Mouse (Mus musculus) embryonic facial prominence, embryonic 10.5 days (tissue): ENCODE measurements around the gene Ccdc137. TPM values are rescaled to one million over a fixed set of nuclear protein-coding genes. Genes with fewer than 3 reads are reported as not detected.

Experiments
- DNase-seq: peaks from one replicate; pipeline ENCODE4 v3.0.0-alpha.2; 2017; ENCODE audit warnings: low spot score
- H3K27ac ChIP-seq: fragments of 300-500 bp; sonication (generic); replicated peaks from 2 replicates; pipeline ENCODE4 v1.5.1; 2016; ENCODE audit warnings: mild to moderate bottlenecking
- H3K27me3 ChIP-seq: fragments of 300-500 bp; sonication (generic); replicated peaks from 2 replicates; pipeline ENCODE4 v1.6.1; 2016; ENCODE audit warnings: low read depth, mild to moderate bottlenecking; ENCODE audit not compliant: poor library complexity, severe bottlenecking
- H3K36me3 ChIP-seq: fragments of 300-500 bp; sonication (generic); replicated peaks from 2 replicates; pipeline ENCODE4 v1.6.1; 2016; ENCODE audit warnings: mild to moderate bottlenecking, moderate library complexity
- H3K4me1 ChIP-seq: fragments of 300-500 bp; sonication (generic); 2 replicates; pipeline ENCODE4 v1.6.1; 2016
- H3K4me3 ChIP-seq: fragments of 300-500 bp; sonication (generic); 2 replicates; pipeline ENCODE4 v1.5.1; 2016; ENCODE audit warnings: mild to moderate bottlenecking, moderate library complexity
- H3K9me3 ChIP-seq: fragments of 300-500 bp; sonication (generic); 2 replicates; pipeline ENCODE4 v1.6.1; 2016; ENCODE audit warnings: mild to moderate bottlenecking
- WGBS: fragments of 180-500 bp; shearing (Covaris S2); methylation state at CpG from one replicate; pipeline ENCODE4 v1.1.7; 2016; 5-methylcytosine and 5-hydroxymethylcytosine counted together
- polyA plus RNA-seq: library from polyadenylated mRNA; unstranded; fragments of >200 nt; fragmentation: Nextera tagmentation; extraction: Ambion mirVana; gene quantifications from 2 replicates; pipeline ENCODE4 v1.2.1, GENCODE M21; 2016

Gene Ccdc137
- polyA plus RNA-seq, 1 experiment from 2014 or later: 50.7 TPM

GRCm38 (mm10) chr11:120444106-120444505 lies 13.8 kb upstream of the Ccdc137 start:
- no peaks in the 10 kb centered on the region; the same call in 1 of the 2 replicates for H3K27me3 ChIP-seq
- no peaks in the 10 kb centered on the region for H3K9me3 ChIP-seq
- H3K4me1 ChIP-seq: peaks cover 17% of the 10 kb centered on the region
- no peak overlapping the region for H3K27ac ChIP-seq
- no peak overlapping the region; the same call in 1 of the 2 replicates for H3K4me3 ChIP-seq
- DNase-seq: no peak
- WGBS: 64% methylated on average over 6 of the region's 6 CpGs
- H3K36me3 ChIP-seq: no peaks in the 10 kb centered on the region

- no peak overlapping the region for H3K4me3 ChIP-seq
- 85% methylated on average over 3 of the region's 3 CpGs for WGBS
- no peak for DNase-seq
- no peaks in the 10 kb centered on the region for H3K9me3 ChIP-seq
- H3K27me3 ChIP-seq: no peaks in the 10 kb centered on the region; the same call in 1 of the 2 replicates
- H3K27ac ChIP-seq: no peak overlapping the region
- no peaks in the 10 kb centered on the region for H3K36me3 ChIP-seq
- peaks cover 17% of the 10 kb centered on the region for H3K4me1 ChIP-seq
Measured at GRCm38 (mm10) chr11:120445475-120445874, 12.4 kb upstream of the Ccdc137 start.

- Histone ChIP-seq H3K9me3 (no peaks in the 10 kb centered on the region), H3K36me3 (no peaks in the 10 kb centered on the region), H3K4me3 (no peak overlapping the region), H3K27me3 (no peaks in the 10 kb centered on the region; the same call in 1 of the 2 replicates), H3K27ac (no peak overlapping the region), H3K4me1 (peaks cover 17% of the 10 kb centered on the region)
- 78% methylated on average over 7 of the region's 7 CpGs for WGBS
- DNase-seq: no peak
Measured at GRCm38 (mm10) chr11:120447179-120447578, 10.7 kb upstream of the Ccdc137 start.

GRCm38 (mm10) chr11:120452246-120452645 lies 5.7 kb upstream of the Ccdc137 start:
- Histone ChIP-seq H3K9me3 (no peaks in the 10 kb centered on the region), H3K27ac (no peak overlapping the region), H3K27me3 (no peaks in the 10 kb centered on the region), H3K4me1 (peaks cover 18% of the 10 kb centered on the region), H3K4me3 (no peak overlapping the region), H3K36me3 (peaks cover 9% of the 10 kb centered on the region; the same call in 1 of the 2 replicates)
- 68% methylated on average over 3 of the region's 3 CpGs for WGBS
- DNase-seq: no peak

GRCm38 (mm10) chr11:120453306-120453705 lies 4.6 kb upstream of the Ccdc137 start, which contains the start of gene Pde6g:
Pde6g (minus strand) TSS chr11:120453500.
- Histone ChIP-seq H3K9me3 (no peaks in the 10 kb centered on the region), H3K27ac (no peak within 1 kb of the TSS), H3K36me3 (peaks cover 9% of the 10 kb centered on the region; the same call in 1 of the 2 replicates), H3K4me1 (peaks cover 20% of the 10 kb centered on the region), H3K4me3 (no peak within 1 kb of the TSS), H3K27me3 (no peaks in the 10 kb centered on the region)
- no peak for DNase-seq
- 83% methylated on average over 4 of the region's 4 CpGs for WGBS

GRCm38 (mm10) chr11:120454965-120455364 lies 3.0 kb upstream of the Ccdc137 start:
- no peak overlapping the region for H3K4me3 ChIP-seq
- no peaks in the 10 kb centered on the region for H3K9me3 ChIP-seq
- peaks cover 28% of the 10 kb centered on the region for H3K4me1 ChIP-seq
- H3K27me3 ChIP-seq: no peaks in the 10 kb centered on the region
- DNase-seq: no peak
- 87% methylated on average over 4 of the region's 4 CpGs for WGBS
- peaks cover 20% of the 10 kb centered on the region for H3K36me3 ChIP-seq
- no peak overlapping the region for H3K27ac ChIP-seq

- Histone ChIP-seq H3K4me3 (no peak overlapping the region), H3K36me3 (peaks cover 24% of the 10 kb centered on the region), H3K4me1 (peaks cover 28% of the 10 kb centered on the region), H3K9me3 (no peaks in the 10 kb centered on the region), H3K27ac (no peak overlapping the region), H3K27me3 (no peaks in the 10 kb centered on the region)
- no peak for DNase-seq
- WGBS: 93% methylated on average over 7 of the region's 7 CpGs
Measured at GRCm38 (mm10) chr11:120455413-120455812, 2.5 kb upstream of the Ccdc137 start.

GRCm38 (mm10) chr11:120457370-120457769 lies 545 bp upstream of the Ccdc137 start:
- Histone ChIP-seq H3K36me3 (peaks cover 43% of the 10 kb centered on the region), H3K4me1 (peaks cover 28% of the 10 kb centered on the region)
- WGBS: 40% methylated on average over 14 of the region's 14 CpGs

GRCm38 (mm10) chr11:120458847-120459597 lies 1.1 kb downstream of the Ccdc137 start:
- WGBS: 63% methylated on average over 6 of the region's 6 CpGs
- peaks cover 28% of the 10 kb centered on the region for H3K4me1 ChIP-seq
- H3K9me3 ChIP-seq: no peaks in the 10 kb centered on the region
- H3K4me3 ChIP-seq: peak overlapping the region; percentile 94
- no peaks in the 10 kb centered on the region for H3K27me3 ChIP-seq
- peaks cover 60% of the 10 kb centered on the region for H3K36me3 ChIP-seq
- H3K27ac ChIP-seq: peak overlapping the region; percentile 93
- no peak for DNase-seq

More at GRCm38 (mm10) chr11:120457370-120457769, 545 bp upstream of the Ccdc137 start:
- Histone ChIP-seq H3K9me3 (no peaks in the 10 kb centered on the region), H3K4me3 (peak overlapping the region; percentile 94), H3K27me3 (no peaks in the 10 kb centered on the region), H3K27ac (peak overlapping the region; percentile 93)
- no peak for DNase-seq

- H3K4me3 ChIP-seq: no peak overlapping the region
- no peaks in the 10 kb centered on the region for H3K9me3 ChIP-seq
- DNase-seq: no peak
- peaks cover 33% of the 10 kb centered on the region for H3K4me1 ChIP-seq
- H3K36me3 ChIP-seq: peaks cover 72% of the 10 kb centered on the region
- 92% methylated on average over 2 of the region's 2 CpGs for WGBS
- H3K27me3 ChIP-seq: no peaks in the 10 kb centered on the region
- no peak overlapping the region for H3K27ac ChIP-seq
Measured at GRCm38 (mm10) chr11:120463536-120463935, 5.6 kb downstream of the Ccdc137 start.

GRCm38 (mm10) chr11:120464365-120464764 lies 6.5 kb downstream of the Ccdc137 start:
- no peaks in the 10 kb centered on the region for H3K27me3 ChIP-seq
- peaks cover 69% of the 10 kb centered on the region for H3K36me3 ChIP-seq
- no peak overlapping the region for H3K27ac ChIP-seq
- H3K4me3 ChIP-seq: no peak overlapping the region
- no peaks in the 10 kb centered on the region for H3K9me3 ChIP-seq
- WGBS: 85% methylated on average over 5 of the region's 5 CpGs
- DNase-seq: no peak
- H3K4me1 ChIP-seq: peaks cover 29% of the 10 kb centered on the region

- no peak for DNase-seq
- H3K9me3 ChIP-seq: no peaks in the 10 kb centered on the region
- 95% methylated on average over 4 of the region's 4 CpGs for WGBS
- no peaks in the 10 kb centered on the region for H3K27me3 ChIP-seq
- peaks cover 27% of the 10 kb centered on the region for H3K4me1 ChIP-seq
- peaks cover 70% of the 10 kb centered on the region for H3K36me3 ChIP-seq
- peak overlapping the region; percentile 98; the same call in 1 of the 2 replicates for H3K4me3 ChIP-seq
- no peak overlapping the region for H3K27ac ChIP-seq
Measured at GRCm38 (mm10) chr11:120465521-120465920, 7.6 kb downstream of the Ccdc137 start.
